Mouse (Mus musculus): ENCODE measurements around the gene Nt5dc2.

GRCm38 (mm10) chr14:31088515-31088914 lies 42.3 kb upstream of the Nt5dc2 start:
- TF ChIP-seq CTCF (IDR thresholded peaks at IDR 0.05; ENCODE audit: extremely low read depth, insufficient read length, insufficient replicate concordance, low read depth, low read length) = no peak
- no peak for TF ChIP-seq POLR2A (IDR thresholded peaks at IDR 0.05; ENCODE audit: low read depth, low read length)
